ENCODE assay signal across 31 mouse cellular contexts in the genomic region with DNA sequence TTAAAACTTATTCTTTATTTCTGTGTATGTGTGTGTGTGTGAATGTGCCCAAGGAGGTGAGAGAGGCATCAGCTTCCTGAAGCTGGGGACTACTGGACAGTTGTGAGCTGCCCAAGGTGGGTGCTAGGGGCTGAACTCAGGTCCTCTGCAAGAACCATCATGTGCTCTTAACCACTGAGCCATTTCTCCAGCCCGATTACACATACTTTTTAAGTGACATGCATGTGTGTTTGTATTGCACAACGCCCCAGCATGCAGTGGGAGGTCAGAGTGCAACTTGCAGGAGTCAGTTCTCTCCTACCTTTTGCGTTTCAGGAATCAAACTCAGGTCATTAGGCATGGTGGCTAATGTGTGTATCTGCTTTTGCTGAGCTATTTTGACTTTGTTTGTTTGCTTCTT. TPM values are rescaled to one million over a fixed set of nuclear protein-coding genes. Genes with fewer than 3 reads are reported as not detected.
DNase-seq lines count a peak whose midpoint lies in the region; ATAC-seq and TF ChIP-seq lines count a peak whose summit lies in the region.
"Had no signal": no experiment of that assay in that cellular context is flagged by ENCODE, and none has a peak within 500 bp of the region (broad histone marks: within the 10 kb centered on the region; RNA-seq: fewer than 3 reads in every experiment).

No protein-coding gene starts in this region.

- H3K4me3 ChIP-seq in C2C12 (ENCODE audit: insufficient read depth, poor library complexity, severe bottlenecking), result no peak overlapping the region
- no peak overlapping the region for H3K4me3 ChIP-seq in liver, embryonic 14.5 days (ENCODE audit: insufficient read depth in 1 of 2, low read depth in 2 of 2, low read length in 2 of 2)
- no peak overlapping the region for H3K4me3 ChIP-seq in midbrain, embryonic 15.5 days
- H3K4me3 ChIP-seq: embryonic facial prominence, embryonic 13.5 days; forebrain, embryonic 10.5 days; forebrain, embryonic 15.5 days; gastrocnemius, adult 2 months; heart, embryonic 13.5 days; limb, embryonic 12.5 days; midbrain, embryonic 10.5 days; neural tube, embryonic 13.5 days had no signal

- no peak for TF ChIP-seq CTCF in C2C12 (IDR thresholded peaks at IDR 0.05; ENCODE audit: control insufficient read depth, insufficient read depth, insufficient read length)
- TF ChIP-seq CTCF in liver, embryonic 14.5 days (IDR thresholded peaks at IDR 0.05; ENCODE audit: low read depth), result no peak

- peaks cover 0 to 6% of the 10 kb centered on the region in 2 experiments; a peak in 2 of 4 replicates for H3K4me1 ChIP-seq in liver, embryonic 14.5 days (replicated peaks; ENCODE audit: control insufficient read depth in 2 of 2, insufficient read depth in 2 of 2, low read length in 1 of 2)
- H3K4me1 ChIP-seq in midbrain, embryonic 15.5 days, result peaks cover 16% of the 10 kb centered on the region

- peak; percentile 65 for DNase-seq in 416B (ENCODE audit: low read depth)
- DNase-seq in liver, embryonic 14.5 days (ENCODE audit: low read depth in 3 of 3, low spot score in 3 of 3), result peak in 2 of 3 experiments; percentile 18 to 19
- DNase-seq in thymus, postnatal 25 days, result no peak
- DNase-seq in urinary bladder, postnatal 10 days (ENCODE audit: low spot score), result no peak
- DNase-seq: adrenal gland, postnatal 36 days; cerebellum, adult 18-20 months; cerebellum, postnatal 10 days; gastrocnemius, adult 2 months; gastrocnemius, postnatal 36 days; heart, postnatal 10 days; kidney, adult 8-10 months; lung, adult 2 months; lung, postnatal 10 days; right cerebral cortex, postnatal 4 days; thymus, adult 2 months had no signal

- H3K27me3 ChIP-seq in C2C12 (ENCODE audit: control insufficient read depth, insufficient read depth, insufficient read length), result no peaks in the 10 kb centered on the region
- no peaks in the 10 kb centered on the region; the same call in 1 of the 2 replicates for H3K27me3 ChIP-seq in liver, embryonic 14.5 days (ENCODE audit: control insufficient read depth, insufficient read depth, low read length)
- no peaks in the 10 kb centered on the region for H3K27me3 ChIP-seq in midbrain, embryonic 15.5 days (replicated peaks)
- H3K27me3 ChIP-seq: forebrain, embryonic 15.5 days; neural tube, embryonic 13.5 days had no signal

- H3K79me3 ChIP-seq in C2C12 (ENCODE audit: low read depth), result no peaks in the 10 kb centered on the region

- H3K27ac ChIP-seq in liver, embryonic 14.5 days, result no peak overlapping the region
- no peak overlapping the region for H3K27ac ChIP-seq in midbrain, embryonic 15.5 days
- H3K27ac ChIP-seq: embryonic facial prominence, embryonic 13.5 days; forebrain, embryonic 10.5 days; forebrain, embryonic 15.5 days; gastrocnemius, adult 2 months; heart, embryonic 13.5 days; hindbrain, embryonic 14.5 days; limb, embryonic 12.5 days; macrophage; midbrain, embryonic 10.5 days; neural tube, embryonic 13.5 days; stomach, postnatal 0 days had no signal

- H3ac ChIP-seq in C2C12 (ENCODE audit: control insufficient read depth, insufficient read length, low read depth), result no peak overlapping the region

- H3K9me3 ChIP-seq in liver, embryonic 14.5 days (ENCODE audit: control insufficient read depth, low read length), result no peaks in the 10 kb centered on the region
- H3K9me3 ChIP-seq in midbrain, embryonic 15.5 days, result no peaks in the 10 kb centered on the region
- H3K9me3 ChIP-seq: embryonic facial prominence, embryonic 13.5 days; forebrain, embryonic 10.5 days; forebrain, embryonic 15.5 days; heart, embryonic 13.5 days; limb, embryonic 12.5 days; midbrain, embryonic 10.5 days; neural tube, embryonic 13.5 days had no signal

- H3K4me2 ChIP-seq in liver, embryonic 14.5 days (ENCODE audit: low read depth), result no peak overlapping the region
- H3K4me2 ChIP-seq in midbrain, embryonic 15.5 days, result no peak overlapping the region
- H3K4me2 ChIP-seq: embryonic facial prominence, embryonic 13.5 days; forebrain, embryonic 15.5 days; heart, embryonic 13.5 days; hindbrain, embryonic 14.5 days; limb, embryonic 12.5 days; neural tube, embryonic 13.5 days had no signal

- no peaks in the 10 kb centered on the region for H3K79me2 ChIP-seq in C2C12 (ENCODE audit: control insufficient read depth, insufficient read depth)

- H3K36me3 ChIP-seq in C2C12 (ENCODE audit: control insufficient read depth, insufficient read depth), result no peaks in the 10 kb centered on the region
- H3K36me3 ChIP-seq in liver, embryonic 14.5 days (replicated peaks; ENCODE audit: control insufficient read depth, insufficient read depth, low read depth), result no peaks in the 10 kb centered on the region
- H3K36me3 ChIP-seq in midbrain, embryonic 15.5 days (replicated peaks), result 0 out of 2 replicates have a peak, but pooled peaks cover 2% of the 10 kb centered on the region
- H3K36me3 ChIP-seq: embryonic facial prominence, embryonic 13.5 days; forebrain, embryonic 10.5 days; forebrain, embryonic 15.5 days; heart, embryonic 13.5 days; limb, embryonic 12.5 days; midbrain, embryonic 10.5 days; neural tube, embryonic 13.5 days had no signal

- TF ChIP-seq EP300 in liver, embryonic 14.5 days (IDR thresholded peaks at IDR 0.05; ENCODE audit: low read depth), result no peak

- H3K9ac ChIP-seq in liver, embryonic 14.5 days (replicated peaks), result no peak overlapping the region
- H3K9ac ChIP-seq in midbrain, embryonic 15.5 days, result no peak overlapping the region
- H3K9ac ChIP-seq: embryonic facial prominence, embryonic 13.5 days; forebrain, embryonic 15.5 days; heart, embryonic 13.5 days; hindbrain, embryonic 14.5 days; limb, embryonic 12.5 days; neural tube, embryonic 13.5 days had no signal

- 41% methylated on average over 3 of the region's 3 CpGs for WGBS in liver, embryonic 14.5 days (ENCODE audit: insufficient replicate concordance)
- WGBS in midbrain, embryonic 15.5 days, result 80% methylated on average over 3 of the region's 3 CpGs

- ATAC-seq in liver, embryonic 14.5 days (ENCODE audit: insufficient read depth), result no peak
- peak; percentile 35; the same call in 1 of the 2 replicates for ATAC-seq in megakaryocyte progenitor cell, adult 5-6 weeks (replicated peaks; ENCODE audit: poor library complexity)
- ATAC-seq in midbrain, embryonic 15.5 days (replicated peaks), result no peak
- ATAC-seq: forebrain, embryonic 15.5 days; inflammation-experienced regulatory T-cells, adult 6 months had no signal

TF ChIP-seq in C2C12, 6 proteins besides CTCF, POLR2A, EP300 and RAD21:
- no peak for TF ChIP-seq FOSL1 (IDR thresholded peaks at IDR 0.05; ENCODE audit: insufficient read depth, low read length, poor library complexity, severe bottlenecking)
- TF ChIP-seq CEBPB (IDR thresholded peaks at IDR 0.05; ENCODE audit: low read depth), result peak; percentile 84

RNA-seq across cellular contexts. Expression of a gene that starts 1.9 kb away (rescaled TPM):
- polyA plus RNA-seq in C2C12 (2012; fragmentation: generic; extraction: Trizol), result 0.39 TPM
- 0.31 and 0.57 TPM in 2 replicates for polyA plus RNA-seq in liver, embryonic 14.5 days (2012; rRNA removed)
- polyA plus RNA-seq in liver, embryonic 14.5 days (2014; fragmentation: Nextera tagmentation; extraction: Ambion mirVana), result 0.30 and 0.57 TPM in 2 replicates
- not detected in 2 replicates for total RNA-seq in megakaryocyte progenitor cell, adult 5-6 weeks (2015)
- total RNA-seq in megakaryocyte progenitor cell, adult 5-6 weeks (2017), result not detected in 2 replicates
- polyA plus RNA-seq in midbrain, embryonic 15.5 days (2015; fragmentation: Nextera tagmentation; extraction: Ambion mirVana), result 37.3 and 38.2 TPM in 2 replicates
- total RNA-seq: common myeloid progenitor, adult 5-6 weeks; hematopoietic stem cell, adult 5-6 weeks had no signal
- polyA plus RNA-seq: macrophage had no signal

RNA-seq across cellular contexts. Expression of a gene that starts 24.6 kb away (rescaled TPM):
- polyA plus RNA-seq in C2C12 (2012; fragmentation: generic; extraction: Trizol), result 49.6 TPM
- polyA plus RNA-seq in liver, embryonic 14.5 days (2012; rRNA removed), result 0.09 and 0.32 TPM in 2 replicates
- 0.08 and 0.34 TPM in 2 replicates for polyA plus RNA-seq in liver, embryonic 14.5 days (2014; fragmentation: Nextera tagmentation; extraction: Ambion mirVana)
- total RNA-seq in megakaryocyte progenitor cell, adult 5-6 weeks (2015), result not detected in 2 replicates
- not detected in 2 replicates for total RNA-seq in megakaryocyte progenitor cell, adult 5-6 weeks (2017)
- 7.2 and 8.7 TPM in 2 replicates for polyA plus RNA-seq in midbrain, embryonic 15.5 days (2015; fragmentation: Nextera tagmentation; extraction: Ambion mirVana)
- total RNA-seq: common myeloid progenitor, adult 5-6 weeks had no signal
- polyA plus RNA-seq: inflammation-experienced regulatory T-cells, adult 6 months had no signal

RNA-seq across cellular contexts. Expression of a gene that starts 42.4 kb away (rescaled TPM):
- 167 TPM for polyA plus RNA-seq in C2C12 (2012; fragmentation: generic; extraction: Trizol)
- polyA plus RNA-seq in liver, embryonic 14.5 days (2012; rRNA removed), result 54.6 and 73.7 TPM in 2 replicates
- 59.2 and 67.8 TPM in 2 replicates for polyA plus RNA-seq in liver, embryonic 14.5 days (2014; fragmentation: Nextera tagmentation; extraction: Ambion mirVana)
- 76.3 and 81.6 TPM in 2 replicates for total RNA-seq in megakaryocyte progenitor cell, adult 5-6 weeks (2015)
- total RNA-seq in megakaryocyte progenitor cell, adult 5-6 weeks (2017), result 161 and 187 TPM in 2 replicates
- 107 and 109 TPM in 2 replicates for polyA plus RNA-seq in midbrain, embryonic 15.5 days (2015; fragmentation: Nextera tagmentation; extraction: Ambion mirVana)

RNA-seq across cellular contexts. Expression of a gene that starts 42.5 kb away (rescaled TPM):
- 2.0 TPM for polyA plus RNA-seq in C2C12 (2012; fragmentation: generic; extraction: Trizol)
- 1.0 and 1.2 TPM in 2 replicates for polyA plus RNA-seq in liver, embryonic 14.5 days (2012; rRNA removed)
- polyA plus RNA-seq in liver, embryonic 14.5 days (2014; fragmentation: Nextera tagmentation; extraction: Ambion mirVana), result 2.2 and 2.8 TPM in 2 replicates
- 1.2 TPM in 2 replicates for total RNA-seq in megakaryocyte progenitor cell, adult 5-6 weeks (2015)
- total RNA-seq in megakaryocyte progenitor cell, adult 5-6 weeks (2017), result 2.7 and 3.0 TPM in 2 replicates
- 1.1 and 1.4 TPM in 2 replicates for polyA plus RNA-seq in midbrain, embryonic 15.5 days (2015; fragmentation: Nextera tagmentation; extraction: Ambion mirVana)

Comparison
In these comparisons a context has a peak if more than half of its experiments do, and no peak if none do; other contexts are left out.
1. DNase-seq: peak in 416B (single experiment) and liver, embryonic 14.5 days (2 of 3); none in thymus, postnatal 25 days (single experiment) and urinary bladder, postnatal 10 days (single experiment).
2. RNA of a gene that starts 1.9 kb away (polyA plus RNA-seq): 37.3 to 38.2 TPM in midbrain, embryonic 15.5 days; 0.30 to 0.57 TPM in liver, embryonic 14.5 days and 0.39 TPM in C2C12 (single experiment); every median in the first group is over 10 times any median in the second.